Mouse (Mus musculus) heart, postnatal 0 days (tissue): Measurements from ENCODE around the gene Gstm5.

Experiments used
- CTCF ChIP-seq: IDR thresholded peaks from 2 replicates; pipeline ENCODE4 v1.5.1; 2016; ENCODE audit warnings: antibody characterized with exemption, control low read depth, low read depth
- EP300 ChIP-seq: IDR thresholded peaks from 2 replicates; pipeline ENCODE4 v1.6.1; 2016; ENCODE audit warnings: antibody characterized with exemption, low read depth

- TF ChIP-seq CTCF (no peak), EP300 (no peak)
Observed at GRCm38 (mm10) chr3:107905942-107906341, 10.3 kb downstream of the Gstm5 start.
